Mouse (Mus musculus) T-helper 17 cell (primary cell): Measurements from ENCODE around the gene Tmprss5.

ENCODE experiments used
- in situ Hi-C, 2 experiments: fragments of 300-600 bp; cut with MboI, MseI; formaldehyde crosslinking; loops; 1 replicate in 1 of 2; 2 replicates in 1 of 2; pipeline ENCODE4 v1.15.1; 2025; ENCODE audit warnings: high pct_unique_total_duplicates in 2 of 2

Gene Tmprss5

DNA sequence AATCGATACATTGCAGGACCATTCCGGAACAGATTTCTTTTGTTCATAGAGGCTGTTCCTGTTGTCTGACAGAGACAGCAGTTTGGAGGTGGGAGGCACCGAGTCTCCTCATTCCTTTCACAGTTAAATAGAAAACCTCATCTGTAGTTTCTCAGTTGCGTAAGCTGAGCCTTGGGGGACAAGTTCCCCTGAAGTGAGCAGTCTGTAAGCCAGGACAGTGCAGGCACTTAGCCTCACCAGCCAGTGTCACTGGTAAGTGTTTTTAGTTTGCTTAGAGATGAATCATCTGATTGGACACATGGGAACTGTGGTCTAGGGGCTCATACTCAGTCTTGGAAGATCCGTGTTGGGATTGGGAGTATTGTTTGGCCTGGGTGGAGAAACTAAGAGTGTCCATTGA lies at the start of gene Tmprss5:
TSS of gene Tmprss5 (plus strand) at position 154 of the 400 bp plus-strand sequence.
- in situ Hi-C loops: no loop called here

DNA sequence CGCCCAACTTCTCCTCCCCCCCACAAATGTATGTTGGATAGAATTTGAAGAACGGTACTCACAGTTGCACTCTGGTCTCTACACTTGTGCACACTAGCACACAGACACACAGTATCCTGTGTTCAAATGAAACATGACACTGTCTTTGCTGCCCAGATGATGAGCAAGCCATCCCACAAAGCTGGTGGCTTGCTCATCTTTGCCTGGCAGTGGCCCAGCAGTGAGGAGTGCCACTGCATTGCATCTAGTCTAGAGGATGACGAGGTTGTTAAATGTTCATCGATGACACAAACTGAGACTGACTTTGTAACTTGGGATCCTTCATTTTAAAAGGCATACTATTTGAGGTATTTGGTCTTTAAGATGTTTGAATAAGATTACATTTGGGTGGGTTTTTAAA lies 46.3 kb upstream of the Tmprss5 start:
- in situ Hi-C loops: no loop called here

DNA sequence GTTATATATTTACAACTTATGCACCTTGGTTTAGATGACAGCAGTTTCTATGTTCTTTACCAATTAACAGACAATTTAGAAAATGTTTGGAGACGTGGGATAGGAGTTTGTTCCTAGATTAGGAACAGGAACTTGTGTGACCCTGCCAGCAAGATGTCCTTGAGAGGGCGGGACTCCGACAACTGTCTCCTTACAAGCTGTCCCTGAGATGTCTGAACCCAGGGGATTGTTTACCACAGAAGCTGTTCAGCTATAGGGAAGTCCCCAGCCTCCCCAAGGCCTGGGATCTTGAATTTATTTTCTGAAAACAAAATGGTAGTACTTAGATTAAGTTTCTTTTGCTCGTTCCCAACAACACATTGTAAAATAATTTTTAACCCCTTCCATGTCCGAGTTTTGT lies 30.2 kb upstream of the Tmprss5 start:
- in situ Hi-C loops: loop anchor here in 1 of 2 experiments (5.0 kb wide), 1 partner anchor 574 kb away; no protein-coding TSS in a partner anchor

DNA sequence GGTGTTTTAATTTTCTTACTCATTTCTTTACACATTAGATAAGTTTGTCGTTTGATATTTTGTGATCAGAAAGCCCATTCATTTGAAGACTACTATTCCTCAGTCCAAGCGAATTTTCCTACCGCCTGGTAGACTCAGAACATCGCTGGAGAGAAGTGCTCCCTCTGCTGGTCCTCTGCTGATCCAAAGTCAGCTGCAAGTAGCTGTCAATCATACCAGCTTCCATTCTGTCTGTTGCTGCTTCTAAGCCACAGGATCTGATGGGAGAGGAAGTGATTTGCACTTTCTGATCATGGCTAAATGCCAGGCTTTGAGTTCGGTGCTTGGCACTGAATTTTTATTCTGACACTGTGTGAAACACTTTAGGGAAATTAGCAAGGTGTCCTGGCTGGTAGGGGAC lies 29.7 kb upstream of the Tmprss5 start:
- in situ Hi-C loops: loop anchor here in 1 of 2 experiments (5.0 kb wide), 1 partner anchor 574 kb away; no protein-coding TSS in a partner anchor

DNA sequence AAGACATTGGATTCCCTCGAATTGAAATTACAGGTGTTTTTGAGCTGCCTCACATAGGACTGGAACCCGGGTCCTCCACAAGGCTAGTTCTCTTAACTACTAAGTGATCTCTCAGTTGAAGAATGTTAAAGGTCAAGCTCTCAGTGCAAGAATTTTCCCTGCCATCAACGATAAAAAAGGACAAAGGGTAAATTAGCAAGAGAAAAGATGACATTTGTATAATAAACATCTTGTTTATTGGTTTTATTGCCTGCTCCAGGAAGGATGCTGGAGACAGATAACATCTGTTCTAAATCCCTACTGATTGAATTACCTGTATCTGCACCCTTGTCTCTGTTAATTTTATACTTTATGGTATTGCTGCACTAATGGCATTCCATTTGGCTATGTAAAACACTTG lies 27.0 kb upstream of the Tmprss5 start:
- in situ Hi-C loops: loop anchor here in 1 of 2 experiments (5.0 kb wide), 1 partner anchor 577 kb away; no protein-coding TSS in a partner anchor

DNA sequence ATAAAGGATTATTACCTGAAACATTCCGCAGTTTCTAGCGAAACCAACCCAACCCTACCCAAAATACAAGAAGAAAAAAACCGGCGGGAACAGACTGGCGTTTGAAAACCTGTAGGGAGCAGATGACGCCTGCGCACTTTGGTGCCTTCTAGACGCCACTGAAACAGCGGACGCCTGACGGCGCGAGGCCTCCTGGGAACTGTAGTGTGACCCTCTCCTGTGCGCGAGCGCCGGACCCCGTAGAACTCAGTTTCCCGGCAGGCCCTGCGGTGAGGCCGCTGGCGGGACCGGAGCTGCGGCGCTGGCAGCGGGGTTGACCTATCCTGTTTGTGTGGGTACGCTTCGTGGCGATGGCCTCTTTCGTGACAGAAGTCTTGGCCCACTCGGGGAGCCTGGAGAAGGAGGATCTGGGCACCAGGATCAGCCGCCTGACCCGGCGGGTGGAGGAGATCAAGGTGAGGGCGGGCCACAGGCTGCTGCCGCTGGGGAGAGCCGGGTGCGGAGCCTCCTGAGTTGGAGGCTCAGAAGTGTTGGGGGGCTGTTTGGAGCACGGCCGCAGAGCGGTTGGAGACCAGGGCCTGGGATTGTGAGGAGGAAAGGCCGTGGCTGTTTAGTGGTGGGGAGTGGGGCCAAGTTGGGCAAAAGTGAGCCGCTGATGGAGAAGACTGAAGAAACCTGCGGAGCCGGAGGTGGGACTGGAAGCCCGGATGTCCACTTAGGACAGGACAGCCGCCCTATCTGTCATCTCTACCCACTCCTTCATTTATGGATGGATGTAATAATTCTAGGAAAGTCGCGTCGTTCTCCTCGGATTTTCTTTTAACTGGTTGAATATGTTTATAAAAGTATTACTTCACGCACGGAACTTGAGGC lies 25.5 kb upstream of the Tmprss5 start, which contains the start of gene Zw10:
TSS of gene Zw10 (plus strand) at position 281 of the 873 bp plus-strand sequence.
- in situ Hi-C loops: loop anchor here in 1 of 2 experiments (5.0 kb wide), 1 partner anchor 63 kb away; no protein-coding TSS in a partner anchor

DNA sequence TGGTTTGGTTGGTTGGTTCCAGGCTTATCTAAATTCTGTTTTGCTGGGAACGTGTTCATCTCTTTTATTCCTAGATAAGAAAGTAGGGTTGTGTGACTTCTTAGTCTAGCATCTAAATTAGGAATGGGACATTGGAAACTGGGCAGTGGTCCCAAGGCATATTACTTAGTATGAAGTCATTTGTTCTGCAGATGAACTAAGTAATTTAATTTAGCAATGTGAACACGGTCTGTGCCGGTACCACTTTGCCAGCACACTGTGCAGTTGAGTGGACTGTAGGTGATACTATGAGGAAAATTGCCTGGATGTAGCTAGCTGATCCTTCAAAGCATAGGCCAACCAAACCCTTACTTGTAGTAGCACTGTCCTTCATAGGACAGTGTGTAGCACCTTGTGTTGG lies 4.2 kb upstream of the Tmprss5 start:
- in situ Hi-C loops: loop anchor here (5.0 kb wide), 1 partner anchor 410 kb away; the partner anchor contains the start of gene Ttc12 (in 2 of the 2)

DNA sequence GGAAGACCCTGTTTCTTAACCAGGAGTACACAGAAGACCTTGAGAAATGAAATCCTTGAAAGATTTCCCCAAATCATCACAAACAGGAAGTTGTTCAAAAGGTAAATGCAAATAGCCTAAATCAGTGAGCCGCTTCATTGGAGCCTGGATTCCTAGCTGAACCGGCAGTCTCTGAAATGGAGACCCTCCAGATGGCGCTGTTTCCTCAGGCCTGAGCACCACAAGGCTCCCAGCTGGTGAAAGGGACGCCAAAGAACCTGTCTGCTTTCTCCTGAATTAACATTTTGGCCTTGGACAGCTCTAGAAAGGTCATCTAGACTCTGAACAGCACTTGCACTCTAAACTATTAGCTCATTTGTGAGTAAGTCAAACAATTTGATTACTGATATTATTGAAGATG lies 501 bp downstream of the Tmprss5 start:
- in situ Hi-C loops: no loop called here

DNA sequence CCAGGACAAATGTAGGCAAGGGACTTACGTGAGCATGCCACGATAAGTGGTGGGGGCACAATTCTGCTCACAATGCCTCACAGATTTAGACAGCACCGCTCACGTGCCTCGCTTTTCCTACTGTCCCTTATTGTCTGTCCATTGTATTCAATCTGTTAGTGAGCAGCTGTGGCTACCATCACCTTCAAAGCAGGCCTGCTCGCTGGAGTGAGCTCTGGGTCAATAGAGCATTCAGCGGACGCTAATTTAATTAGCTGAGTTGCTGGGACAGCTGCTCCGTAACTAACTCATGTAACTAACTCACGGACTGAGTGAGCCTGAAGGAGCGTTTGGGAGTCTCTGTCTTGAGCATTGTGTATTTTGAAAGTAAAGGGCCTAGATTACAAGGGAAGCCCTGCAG lies 6.3 kb downstream of the Tmprss5 start:
- in situ Hi-C loops: no loop called here

DNA sequence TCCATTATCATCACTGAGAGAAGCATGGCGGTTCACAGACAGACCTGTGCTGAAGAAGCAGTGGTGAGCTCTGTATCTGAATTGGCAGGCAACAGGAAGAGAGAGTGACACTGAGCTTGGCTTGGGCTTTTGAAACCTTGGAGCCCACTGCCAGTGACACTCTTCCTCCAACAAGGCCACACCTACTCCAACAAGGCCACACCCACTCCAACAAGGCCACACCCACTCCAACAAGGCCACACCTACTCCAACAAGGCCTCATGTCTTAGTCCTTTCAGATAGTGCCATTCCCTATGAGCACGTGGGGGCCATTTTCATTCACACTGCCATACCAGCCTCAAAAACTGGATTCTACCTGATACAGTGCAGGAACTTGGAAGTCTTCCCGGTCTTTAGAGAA lies 17.8 kb downstream of the Tmprss5 start:
- in situ Hi-C loops: no loop called here

DNA sequence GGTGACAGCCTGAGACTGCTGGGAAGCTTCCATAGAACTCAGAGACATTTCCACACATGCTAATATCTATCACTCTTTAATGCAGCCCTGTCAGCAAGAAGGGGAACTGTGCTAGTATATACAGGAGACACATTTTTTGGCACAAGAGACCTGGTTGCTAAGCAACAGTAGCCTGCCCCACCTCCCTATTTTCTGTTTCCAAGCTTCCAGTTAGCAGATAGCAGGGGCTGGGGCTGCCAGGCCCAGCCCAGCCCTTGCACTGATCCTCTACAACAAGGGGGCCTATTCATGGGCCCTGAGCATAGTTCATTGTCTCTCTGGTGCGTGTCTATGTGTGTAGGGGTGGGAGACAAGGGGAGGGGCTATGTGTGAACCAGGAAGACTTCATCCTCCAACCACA lies 21.3 kb downstream of the Tmprss5 start:
- in situ Hi-C loops: no loop called here

DNA sequence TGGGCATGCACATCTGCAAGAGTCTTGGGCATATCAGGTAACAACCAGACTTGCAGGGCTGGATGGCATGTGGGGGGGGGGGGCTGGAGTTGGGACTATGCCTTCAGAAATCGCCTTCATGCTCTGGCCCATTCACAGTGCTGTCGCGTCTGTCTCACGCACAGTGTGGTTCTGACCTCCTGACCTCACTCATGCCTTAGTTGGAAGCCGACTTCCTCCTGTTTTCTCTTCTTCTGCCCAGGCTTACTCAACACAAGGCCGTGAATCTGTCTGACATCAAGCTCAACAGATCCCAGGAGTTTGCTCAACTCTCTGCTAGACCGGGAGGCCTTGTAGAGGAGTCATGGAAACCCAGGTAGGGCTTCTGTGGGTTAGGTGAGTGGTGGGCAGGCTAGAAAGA lies 28.0 kb downstream of the Tmprss5 start:
- in situ Hi-C loops: no loop called here

DNA sequence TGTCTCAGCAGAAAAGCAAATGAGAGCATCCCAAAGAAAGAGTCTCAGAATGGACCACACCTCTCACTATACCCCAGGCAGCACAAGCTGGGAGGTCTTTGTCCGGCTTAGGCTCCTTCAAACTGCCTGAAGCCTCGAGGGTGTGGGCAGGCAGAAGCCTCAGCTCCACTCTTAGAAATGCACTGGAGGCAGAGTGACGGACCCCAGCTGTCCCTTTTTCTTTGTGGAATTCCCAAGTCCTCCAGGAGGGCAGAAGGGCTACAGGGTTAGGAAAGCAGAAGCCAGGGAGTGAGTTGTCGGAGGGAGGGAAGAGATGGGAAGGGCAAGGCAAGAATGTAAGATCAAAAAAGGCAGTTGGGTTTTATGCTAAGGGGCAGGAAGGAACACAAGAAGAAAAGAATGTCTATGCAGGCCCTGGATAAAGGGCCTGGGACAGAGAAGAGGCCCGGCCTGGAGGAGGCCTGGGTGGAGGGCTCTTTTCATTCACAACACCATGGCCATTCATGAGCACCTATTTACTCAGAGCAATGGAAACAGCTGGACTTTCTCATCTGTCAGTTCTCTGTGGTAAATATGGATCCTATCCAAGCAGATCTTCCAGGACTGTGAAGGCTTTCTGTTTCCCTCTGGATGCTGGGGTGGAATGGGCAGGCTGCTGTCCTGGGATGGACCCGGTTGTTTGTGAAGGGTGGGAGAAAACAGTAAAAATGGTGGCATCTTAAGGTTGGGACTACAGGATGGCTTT lies 29.6 kb downstream of the Tmprss5 start:
- in situ Hi-C loops: no loop called here

DNA sequence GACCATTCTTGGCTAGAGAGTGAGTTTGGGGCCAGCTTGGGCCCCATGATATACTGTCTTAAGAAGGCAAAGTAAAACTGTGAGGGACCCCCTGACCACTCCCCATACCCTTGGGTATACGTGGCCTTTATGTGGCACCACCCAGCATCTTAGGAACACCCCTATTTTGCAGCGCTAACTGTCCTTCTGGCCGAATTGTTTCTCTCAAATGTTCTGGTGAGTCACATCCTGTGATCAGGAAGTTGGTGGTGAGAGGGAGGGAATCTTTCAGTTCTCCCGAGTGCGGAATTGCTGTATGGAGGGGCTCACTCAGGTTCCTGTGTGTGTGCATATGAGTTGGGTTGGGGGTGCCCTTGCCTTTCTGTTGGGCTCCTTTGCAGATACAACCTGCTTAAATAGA lies 30.2 kb downstream of the Tmprss5 start:
- in situ Hi-C loops: no loop called here

DNA sequence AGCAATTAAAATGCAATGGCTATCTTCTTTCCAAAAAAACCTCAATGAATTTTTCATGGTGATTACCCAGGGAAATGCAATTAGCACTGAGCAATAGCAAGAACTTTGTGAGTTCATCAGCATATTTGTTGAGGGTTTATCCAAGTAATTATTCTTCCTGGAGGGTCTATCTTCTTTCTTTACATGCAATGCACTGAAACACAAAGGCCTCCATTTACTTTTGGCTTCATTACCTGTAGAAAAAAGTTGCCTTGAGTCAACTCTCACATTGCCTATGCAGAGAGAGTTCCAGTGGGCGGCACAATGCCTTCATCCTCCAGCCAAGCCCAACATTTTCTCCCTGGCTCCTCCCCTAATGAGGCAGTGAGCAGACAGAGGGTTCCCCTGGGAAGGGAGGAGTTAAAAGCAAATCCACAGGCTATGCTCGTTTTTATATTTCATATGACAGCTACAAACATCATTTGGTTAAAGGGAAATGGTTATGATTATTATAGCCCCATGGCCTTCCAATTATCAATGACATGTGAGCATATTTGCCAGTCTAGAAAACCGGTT lies 37.3 kb downstream of the Tmprss5 start:
- in situ Hi-C loops: no loop called here

DNA sequence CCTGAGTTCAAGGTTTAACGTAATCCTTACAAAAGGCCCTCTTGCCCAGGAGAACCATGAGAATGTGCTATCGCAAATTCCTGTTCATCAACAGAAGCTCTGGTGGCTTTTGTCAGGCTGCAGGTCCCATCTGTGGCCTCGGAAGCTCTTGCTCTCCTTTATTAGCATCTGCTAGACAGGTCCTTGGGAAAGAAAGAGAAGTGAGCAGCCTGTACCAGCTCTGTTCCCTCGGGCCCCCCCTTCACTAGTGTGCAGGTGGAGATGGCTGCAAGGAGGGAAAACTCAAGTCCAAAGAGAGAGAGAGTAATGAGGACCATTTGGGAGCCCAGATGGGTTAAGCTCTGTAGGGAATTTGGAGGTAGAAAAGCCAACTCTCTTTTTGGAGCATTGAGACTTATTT lies 38.7 kb downstream of the Tmprss5 start:
- in situ Hi-C loops: no loop called here

DNA sequence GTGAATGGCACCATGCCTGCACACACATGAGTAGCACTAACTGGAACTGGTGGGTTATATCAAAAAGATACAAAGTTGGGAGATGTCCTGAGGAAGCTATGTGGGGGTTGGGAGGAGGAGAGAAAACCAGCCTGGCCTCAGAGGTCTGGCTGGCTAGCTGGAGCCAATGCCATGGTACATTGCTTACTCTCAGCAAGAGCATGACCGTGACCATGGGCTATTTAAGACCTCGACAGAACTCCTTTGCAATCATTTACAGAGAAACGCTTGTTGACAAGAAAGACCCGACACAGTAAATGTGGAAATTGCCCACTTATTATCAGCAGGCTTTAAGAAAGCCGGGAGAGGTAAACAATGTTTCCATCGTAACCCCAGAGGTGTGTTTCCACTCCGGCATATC lies 44.6 kb downstream of the Tmprss5 start:
- in situ Hi-C loops: no loop called here

DNA sequence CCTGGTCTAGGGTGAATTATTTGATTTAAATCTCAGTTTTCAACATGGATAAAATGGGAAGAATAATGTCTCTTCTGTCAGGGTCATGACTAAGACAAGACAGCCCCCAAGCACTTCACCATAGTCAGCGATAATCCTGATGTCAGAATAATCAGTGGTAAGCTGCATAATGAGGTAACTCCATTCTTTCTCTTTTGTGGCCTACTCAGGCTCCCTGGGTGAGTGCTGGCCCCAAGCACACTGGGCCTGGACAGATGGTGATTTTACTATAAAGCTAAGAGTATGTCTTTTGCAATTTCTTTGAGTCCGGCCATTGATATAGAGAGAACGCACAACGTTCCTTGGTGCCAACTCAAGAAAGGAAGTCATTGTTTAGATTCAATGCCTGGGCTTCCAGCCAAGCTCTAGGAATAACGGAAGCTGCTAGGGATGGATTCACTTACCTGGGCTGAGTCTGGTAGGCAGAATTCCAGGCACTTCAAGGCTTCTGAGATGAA lies 49.5 kb downstream of the Tmprss5 start:
- in situ Hi-C loops: no loop called here

DNA sequence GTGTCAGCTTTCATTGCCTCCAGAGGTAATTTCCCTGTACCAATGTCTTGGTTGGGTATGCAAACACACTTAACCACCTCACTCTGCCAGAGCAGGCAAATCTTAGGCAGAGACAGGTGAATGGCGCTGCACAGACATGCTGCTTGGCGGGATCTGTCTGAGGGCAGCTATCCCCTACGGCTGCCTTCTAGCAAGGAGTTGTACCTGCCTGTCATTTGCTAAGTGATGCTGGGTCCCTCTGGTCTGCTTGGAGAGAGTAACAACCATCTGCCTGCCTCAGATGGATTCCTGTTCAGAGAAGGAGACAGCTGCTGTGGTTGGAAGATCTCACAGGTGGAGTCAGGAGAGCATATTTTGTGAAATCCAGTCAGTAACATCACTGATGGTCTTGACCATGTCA lies 62.8 kb downstream of the Tmprss5 start:
- in situ Hi-C loops: no loop called here

DNA sequence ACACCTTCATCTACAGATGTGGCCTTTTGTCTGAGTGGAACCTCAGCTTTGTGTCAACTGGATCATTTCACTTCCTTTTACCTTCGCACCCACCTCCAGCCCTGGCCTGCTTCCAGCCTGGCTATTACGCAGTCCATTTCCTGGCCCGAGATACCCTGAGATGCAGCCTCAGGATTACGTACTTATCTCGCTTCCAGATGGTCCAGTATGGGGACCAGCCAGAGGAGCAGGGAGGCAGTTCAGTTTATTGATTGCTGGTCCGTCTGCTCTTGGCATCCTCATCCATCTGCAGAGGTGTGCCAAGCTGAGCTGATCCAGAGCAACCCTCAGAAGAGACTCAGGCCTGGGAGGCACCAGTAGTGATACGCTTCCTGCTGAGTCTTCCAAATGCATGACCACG lies 64.7 kb downstream of the Tmprss5 start:
- in situ Hi-C loops: no loop called here

DNA sequence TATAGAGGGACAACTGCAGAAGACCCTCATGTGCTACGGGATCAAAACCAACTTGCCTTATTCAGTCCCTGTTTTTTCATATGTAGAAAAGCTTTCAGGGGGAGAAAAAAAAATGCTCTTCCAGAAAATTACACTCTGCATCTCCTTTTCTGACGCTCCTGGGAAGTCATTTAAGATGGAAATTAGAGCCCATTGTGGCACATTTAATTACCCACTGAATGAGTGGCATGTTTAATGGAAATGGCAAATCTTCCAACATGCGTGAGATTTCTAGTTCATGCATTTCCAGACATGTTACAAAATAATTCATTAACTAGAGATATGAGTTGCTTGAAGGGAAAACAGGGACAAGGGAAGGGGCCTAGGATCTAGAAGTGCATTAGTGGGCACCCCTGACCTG lies 66.0 kb downstream of the Tmprss5 start:
- in situ Hi-C loops: no loop called here
